Mouse (Mus musculus) CH12.LX (cell line): ENCODE measurements at regions not wholly inside any gene's neighbourhood (a gene's known extent, or its start where the extent isn't known, plus 50 kb on each side); places are given as distances from the start of the nearest gene placed in this dataset.

Experiments used
- CHD2 ChIP-seq: IDR thresholded peaks from 2 replicates; pipeline ENCODE4 v1.6.1; 2011; ENCODE audit warnings: low read length, improper control_type of control experiment
- CTCF ChIP-seq, 2 experiments: IDR thresholded peaks in 1 of 2; conservative IDR thresholded peaks in 1 of 2; 2 replicates each; pipeline ENCODE4 v1.5.1; 2011 to 2012; ENCODE audit warnings: low read depth in 2 of 2, low read length in 2 of 2, improper control_type of control experiment in 1 of 2, inconsistent platforms in 1 of 2, mild to moderate bottlenecking in 1 of 2, moderate library complexity in 1 of 2
- E2F4 ChIP-seq: IDR thresholded peaks from 2 replicates; pipeline ENCODE4 v1.6.1; 2011; ENCODE audit warnings: low read depth, low read length, improper control_type of control experiment; ENCODE audit not compliant: insufficient replicate concordance
- ELF1 ChIP-seq: IDR thresholded peaks from 2 replicates; pipeline ENCODE4 v1.6.1; 2014; ENCODE audit warnings: low read depth, mild to moderate bottlenecking, inconsistent platforms, low read length, improper control_type of control experiment
- EP300 ChIP-seq: IDR thresholded peaks from 2 replicates; pipeline ENCODE4 v1.6.1; 2011; ENCODE audit warnings: low read length, improper control_type of control experiment
- IRF4 ChIP-seq: IDR thresholded peaks from 2 replicates; pipeline ENCODE4 v1.6.1; 2014; ENCODE audit warnings: low read depth, mild to moderate bottlenecking, inconsistent platforms, low read length, improper control_type of control experiment
- MAZ ChIP-seq: IDR thresholded peaks from 2 replicates; pipeline ENCODE4 v1.6.1; 2012; ENCODE audit warnings: low read depth, mild to moderate bottlenecking, inconsistent platforms, low read length, improper control_type of control experiment, moderate library complexity
- MEF2A ChIP-seq: IDR thresholded peaks from 2 replicates; pipeline ENCODE4 v1.6.1; 2014; ENCODE audit warnings: low read depth, mild to moderate bottlenecking, inconsistent platforms, low read length, improper control_type of control experiment, borderline replicate concordance
- MYC ChIP-seq: IDR thresholded peaks from 2 replicates; pipeline ENCODE4 v1.6.1; 2011; ENCODE audit warnings: low read depth, mild to moderate bottlenecking, improper control_type of control experiment, low read length
- NRF1 ChIP-seq: IDR thresholded peaks from 2 replicates; pipeline ENCODE4 v1.6.1; 2014; ENCODE audit warnings: low read depth, mild to moderate bottlenecking, inconsistent platforms, low read length, improper control_type of control experiment, moderate library complexity
- POLR2A ChIP-seq: IDR thresholded peaks from 2 replicates; pipeline ENCODE4 v1.6.1; 2011; ENCODE audit warnings: low read depth, mild to moderate bottlenecking, improper control_type of control experiment, low read length
- SMC3 ChIP-seq: IDR thresholded peaks from 2 replicates; pipeline ENCODE4 v1.6.1; 2011; ENCODE audit warnings: low read depth, low read length, improper control_type of control experiment
- TBP ChIP-seq: conservative IDR thresholded peaks from 2 replicates; pipeline ENCODE4 v1.6.1; 2011; ENCODE audit warnings: low read depth, low read length, improper control_type of control experiment
- ZNF384 ChIP-seq: IDR thresholded peaks from 2 replicates; pipeline ENCODE4 v1.6.1; 2012; ENCODE audit warnings: low read depth, low read length, improper control_type of control experiment, inconsistent platforms

GRCm38 (mm10) chr3:150846029-150846428, 591.7 kb upstream of the Adgrl4 start:
- TF ChIP-seq ELF1, result no peak
- TF ChIP-seq MAZ, result no peak
- no peak for TF ChIP-seq EP300
- no peak for TF ChIP-seq POLR2A
- TF ChIP-seq CTCF (conservative IDR thresholded peaks at IDR 0.05 in 1 of 2, IDR thresholded peaks at IDR 0.05 in 1 of 2; ENCODE audit: low read depth in 2 of 2, low read length in 2 of 2), result no peak
- TF ChIP-seq SMC3, result no peak
- TF ChIP-seq CHD2, result no peak
- TF ChIP-seq IRF4, result no peak
- TF ChIP-seq NRF1, result no peak
- TF ChIP-seq E2F4, result no peak
- no peak for TF ChIP-seq MYC
- no peak for TF ChIP-seq MEF2A
- TF ChIP-seq TBP, result no peak
- TF ChIP-seq ZNF384, result no peak
